Mouse (Mus musculus): Measurements from ENCODE around the gene Olfr1247.

- no peak for TF ChIP-seq CTCF (IDR thresholded peaks at IDR 0.05; ENCODE audit: low read depth)
- TF ChIP-seq EP300 (IDR thresholded peaks at IDR 0.05; ENCODE audit: low read depth) = no peak
These were observed at the start of gene Olfr1247 for GRCm38 (mm10) chr2:89614030-89614429.

Measured in liver, embryonic 14.5 days (tissue).